Mouse (Mus musculus) left cerebral cortex, postnatal 4 days (tissue): ENCODE measurements around the gene Stard7. TPM values are rescaled to one million over a fixed set of nuclear protein-coding genes. Genes with fewer than 3 reads are reported as not detected.
"Not testable (repeated sequence)": the region's sequence is repeated elsewhere in the genome, so short reads cannot be mapped to it uniquely, and the experiment has no call there.

Source experiments
- DNase-seq: peaks from one replicate; pipeline ENCODE4 v3.0.0-alpha.2; 2022
- intact Hi-C: fragments of 180-260 bp; cut with DNase I; formaldehyde crosslinking; loops from one replicate; pipeline ENCODE4 v1.15.1; 2025
- total RNA-seq, 2 experiments: library from RNA; stranded (reverse); gene quantifications; 2 replicates each; pipeline ENCODE4 v1.2.3; 2021

The Stard7 gene
- total RNA-seq, 2 experiments from 2014 or later: 147 to 164 TPM

- intact Hi-C loops: no loop called here
Observed at GRCm38 (mm10) chr2:127272806-127273205, 2.8 kb downstream of the Stard7 start.

GRCm38 (mm10) chr2:127274590-127274989, 4.6 kb downstream of the Stard7 start:
- DNase-seq: no peak
- intact Hi-C loops: no loop called here

More at GRCm38 (mm10) chr2:127272806-127273205, 2.8 kb downstream of the Stard7 start:
- no peak for DNase-seq

GRCm38 (mm10) chr2:127275551-127276320, 5.7 kb downstream of the Stard7 start:
- intact Hi-C loops: no loop called here
- no peak for DNase-seq

- no peak for DNase-seq
- intact Hi-C loops: no loop called here
Observed at GRCm38 (mm10) chr2:127278162-127278561, 8.1 kb downstream of the Stard7 start.

GRCm38 (mm10) chr2:127292250-127292649, 22.2 kb downstream of the Stard7 start:
- DNase-seq: no peak
- intact Hi-C loops: loop anchor here (10.0 kb wide), 1 partner anchor 1333 kb away; no protein-coding TSS in a partner anchor

GRCm38 (mm10) chr2:127297001-127297805, 27.2 kb downstream of the Stard7 start:
- DNase-seq: no peak

GRCm38 (mm10) chr2:127298056-127298455, 28.0 kb downstream of the Stard7 start:
- intact Hi-C loops: loop anchor here (10.0 kb wide), 1 partner anchor 1327 kb away; no protein-coding TSS in a partner anchor
- DNase-seq: no peak

More at GRCm38 (mm10) chr2:127297001-127297805, 27.2 kb downstream of the Stard7 start:
- intact Hi-C loops: loop anchor here (10.0 kb wide), 1 partner anchor 1328 kb away; no protein-coding TSS in a partner anchor

GRCm38 (mm10) chr2:127300701-127301100, 30.7 kb downstream of the Stard7 start:
- DNase-seq: no peak
- intact Hi-C loops: no loop called here

GRCm38 (mm10) chr2:127301883-127302282, 31.9 kb downstream of the Stard7 start:
- DNase-seq: no peak
- intact Hi-C loops: no loop called here

- DNase-seq, intact Hi-C loops: not testable (repeated sequence)
Observed at GRCm38 (mm10) chr2:127304192-127304591, 34.2 kb downstream of the Stard7 start.

GRCm38 (mm10) chr2:127304609-127305210, 34.7 kb downstream of the Stard7 start:
- intact Hi-C loops: no loop called here
- DNase-seq: no peak

GRCm38 (mm10) chr2:127306123-127306522, 36.1 kb downstream of the Stard7 start:
- intact Hi-C loops: no loop called here
- no peak for DNase-seq

- DNase-seq: no peak
- intact Hi-C loops: no loop called here
Observed at GRCm38 (mm10) chr2:127307179-127307578, 37.2 kb downstream of the Stard7 start.

GRCm38 (mm10) chr2:127308660-127309059, 38.6 kb downstream of the Stard7 start:
- intact Hi-C loops: no loop called here
- DNase-seq: no peak

GRCm38 (mm10) chr2:127310246-127310645, 40.2 kb downstream of the Stard7 start:
- DNase-seq: no peak
- intact Hi-C loops: no loop called here

- no peak for DNase-seq
Observed at GRCm38 (mm10) chr2:127310685-127311084, 40.7 kb downstream of the Stard7 start.

GRCm38 (mm10) chr2:127311193-127311592, 41.2 kb downstream of the Stard7 start:
- DNase-seq: no peak
- intact Hi-C loops: no loop called here

More at GRCm38 (mm10) chr2:127310685-127311084, 40.7 kb downstream of the Stard7 start:
- intact Hi-C loops: no loop called here

- DNase-seq: no peak
- intact Hi-C loops: no loop called here
Observed at GRCm38 (mm10) chr2:127312801-127313200, 42.8 kb downstream of the Stard7 start.

- DNase-seq: no peak
- intact Hi-C loops: no loop called here
Observed at GRCm38 (mm10) chr2:127313878-127314277, 43.9 kb downstream of the Stard7 start.

GRCm38 (mm10) chr2:127314467-127315154, 44.6 kb downstream of the Stard7 start:
- intact Hi-C loops: no loop called here
- no peak for DNase-seq

GRCm38 (mm10) chr2:127315155-127315470, 45.1 kb downstream of the Stard7 start:
- intact Hi-C loops: no loop called here
- DNase-seq: no peak
